Mouse (Mus musculus): Measurements from ENCODE around the gene Shank2.

Gene Shank2

DNA sequence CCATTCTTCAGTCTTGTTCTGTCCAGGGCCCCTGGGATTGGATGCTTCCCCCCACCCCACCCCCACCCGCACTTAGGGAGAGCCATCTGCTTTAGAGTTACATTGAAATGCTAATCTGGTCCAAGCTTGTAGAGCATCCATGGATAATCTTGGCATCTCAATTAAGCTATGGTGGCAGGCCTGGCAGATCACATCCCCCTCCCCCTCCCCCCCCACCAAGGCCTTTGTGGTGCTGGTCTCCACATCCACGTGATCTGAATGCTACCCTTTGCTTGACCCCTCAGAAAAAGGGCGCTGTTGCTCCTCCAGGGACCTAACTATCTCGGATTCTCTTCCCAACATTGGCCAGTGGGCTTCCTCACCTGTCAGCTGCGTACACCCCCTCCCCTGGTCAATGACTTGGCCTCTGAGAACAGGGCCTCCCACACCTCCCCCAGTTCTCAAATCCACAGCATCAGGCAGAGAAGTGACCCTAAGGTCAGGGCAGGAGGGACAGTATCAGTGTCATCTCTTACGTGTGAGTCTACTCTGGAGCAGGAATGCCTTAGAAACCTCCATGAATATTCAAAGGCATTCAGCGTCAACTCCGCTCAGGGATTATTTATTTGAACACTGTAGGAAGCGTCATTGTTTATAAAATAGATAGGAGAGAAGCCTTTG lies 104.8 kb downstream of the Shank2 start:
- no peak for DNase-seq (ENCODE audit: low read depth)

DNA sequence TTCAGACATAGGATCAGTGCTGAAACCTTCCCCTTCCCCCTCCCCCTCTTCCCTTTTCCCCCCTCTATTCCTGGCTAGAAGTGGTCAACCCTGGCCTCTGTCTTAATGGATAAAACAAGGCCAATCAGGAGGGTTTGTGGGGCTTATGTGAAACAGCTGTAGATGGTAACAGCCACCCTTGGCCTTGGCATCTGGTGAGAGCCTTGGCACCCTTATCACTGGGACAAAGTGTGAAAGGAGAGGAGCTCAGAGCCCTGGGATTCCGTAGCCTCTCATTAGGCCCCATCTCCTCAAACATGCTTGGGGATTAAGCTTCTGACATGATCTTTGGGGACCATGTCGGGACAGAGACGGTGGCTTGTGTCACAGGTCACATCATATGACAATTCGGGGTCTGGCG lies 106.4 kb downstream of the Shank2 start:
- DNase-seq (ENCODE audit: low read depth), result no peak

DNA sequence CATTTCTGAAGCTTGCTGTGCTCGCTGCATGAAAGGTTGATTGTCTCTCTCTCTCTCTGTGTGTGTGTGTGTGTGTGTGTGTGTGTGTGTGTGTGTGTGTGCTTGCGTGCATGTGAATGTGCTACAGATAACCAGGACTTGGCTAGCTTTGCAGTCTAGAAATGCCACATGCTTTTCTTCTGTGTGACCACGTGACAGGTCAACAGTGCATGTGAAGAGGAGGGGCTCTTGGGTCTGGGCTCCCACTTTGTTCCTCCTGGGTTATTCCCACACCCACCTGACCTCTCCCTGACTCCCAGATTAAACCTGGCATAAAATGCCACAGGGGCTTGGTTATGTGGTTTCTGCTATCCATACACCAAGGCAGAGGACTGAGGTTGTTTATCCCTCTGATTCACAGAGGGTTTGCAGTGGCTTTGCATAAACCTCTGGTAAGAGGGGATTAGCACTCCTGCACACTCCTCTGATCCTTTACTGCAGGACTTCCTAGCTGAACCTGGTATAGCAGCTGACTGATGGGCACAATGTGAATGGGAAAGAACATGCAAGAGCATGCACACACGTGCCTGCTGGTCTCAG lies 109.4 kb downstream of the Shank2 start:
- DNase-seq (ENCODE audit: low read depth), result no peak

DNA sequence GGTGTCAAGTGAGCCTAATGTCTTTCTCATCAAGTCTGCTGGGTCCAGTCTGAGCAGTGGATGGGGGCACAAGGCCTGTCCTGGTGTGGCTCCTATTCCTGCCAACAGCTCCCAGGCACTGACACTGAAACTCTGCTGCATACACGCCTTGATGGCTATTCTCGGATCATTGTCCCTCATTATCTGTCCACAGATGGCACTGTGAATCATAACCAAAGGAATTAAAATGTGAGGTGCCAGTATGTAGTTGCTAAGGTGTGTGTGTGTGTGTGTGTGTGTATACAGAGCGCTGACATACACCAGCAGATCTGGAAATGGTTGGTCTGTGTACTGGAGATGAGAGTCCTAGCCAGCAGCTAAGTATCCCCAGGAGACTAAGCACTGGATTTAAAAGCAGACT lies 110.3 kb downstream of the Shank2 start:
- no peak for DNase-seq (ENCODE audit: low read depth)

DNA sequence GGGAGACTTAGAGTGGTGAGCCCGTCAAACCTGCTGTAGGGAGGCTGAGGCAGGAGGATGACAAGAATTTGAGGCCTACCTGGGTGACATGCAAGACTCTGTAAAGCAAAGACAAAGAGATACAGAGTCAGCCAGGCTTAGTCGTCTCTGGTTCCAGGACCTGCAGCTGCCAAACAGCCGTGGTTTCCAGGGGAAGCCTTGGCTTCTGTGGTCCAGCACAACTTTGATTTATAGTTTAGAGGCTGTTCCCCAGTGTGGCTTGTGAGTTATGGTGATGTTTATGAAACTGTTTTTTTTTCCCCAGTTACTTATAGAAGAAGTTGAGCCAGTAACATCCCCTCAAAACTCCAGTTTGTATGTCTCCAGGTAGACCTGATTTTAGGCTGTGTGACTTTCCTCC lies 112.5 kb downstream of the Shank2 start:
- no peak for DNase-seq (ENCODE audit: low read depth)

DNA sequence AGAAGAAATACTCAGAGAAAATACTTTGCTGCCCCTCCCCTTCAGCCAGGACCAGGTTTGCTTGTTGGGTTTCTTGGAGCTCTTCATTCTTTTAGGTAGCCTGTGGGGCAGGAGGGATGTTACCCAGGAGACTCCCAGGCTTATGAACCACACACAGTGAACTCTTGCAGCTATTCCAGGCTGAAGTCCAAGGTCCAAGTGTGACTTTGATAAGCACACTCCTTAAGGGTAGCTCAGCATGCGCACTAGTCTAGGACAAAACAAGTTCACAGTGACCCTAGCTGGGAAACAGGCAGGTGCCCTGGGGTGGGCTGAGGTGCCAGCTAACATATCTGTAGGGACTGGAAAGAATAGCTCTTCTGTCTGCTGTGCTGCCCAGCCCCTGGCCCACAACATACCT lies 117.8 kb downstream of the Shank2 start:
- DNase-seq (ENCODE audit: low read depth), result no peak

DNA sequence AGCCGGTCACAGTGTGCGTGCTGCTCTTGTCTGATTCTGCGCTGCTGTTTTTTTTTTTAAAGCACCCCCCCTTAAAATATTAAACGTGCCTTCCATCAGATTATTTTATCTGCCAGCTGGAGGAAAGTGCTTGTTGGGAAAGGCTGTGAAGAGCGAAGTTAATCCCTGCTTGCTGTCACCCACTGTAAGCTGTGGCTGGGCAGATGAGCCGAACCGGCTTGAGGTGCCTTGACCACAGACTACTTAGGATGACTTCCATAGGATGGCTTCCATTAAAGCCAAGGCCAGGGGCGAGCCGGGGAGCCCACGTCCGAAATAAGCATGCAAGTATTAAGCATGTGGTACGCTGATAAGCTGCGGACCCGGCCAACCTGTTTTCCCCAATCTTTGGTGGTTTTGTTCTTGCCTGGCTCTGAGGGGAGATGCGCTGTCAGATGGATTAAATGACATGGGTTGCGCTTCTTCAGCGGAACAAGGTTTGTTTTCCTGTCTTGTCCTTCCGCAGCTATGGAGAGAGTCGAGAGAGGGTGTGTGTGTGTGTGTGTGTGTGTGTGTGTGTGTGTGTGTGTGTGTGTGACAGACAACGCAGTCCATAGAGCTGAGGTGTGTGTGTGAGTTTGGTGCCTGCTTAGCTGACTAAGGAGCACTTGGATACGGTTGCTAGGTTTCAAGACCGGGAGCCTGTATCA lies 131.1 kb downstream of the Shank2 start:
- no peak for DNase-seq (ENCODE audit: low read depth)

DNA sequence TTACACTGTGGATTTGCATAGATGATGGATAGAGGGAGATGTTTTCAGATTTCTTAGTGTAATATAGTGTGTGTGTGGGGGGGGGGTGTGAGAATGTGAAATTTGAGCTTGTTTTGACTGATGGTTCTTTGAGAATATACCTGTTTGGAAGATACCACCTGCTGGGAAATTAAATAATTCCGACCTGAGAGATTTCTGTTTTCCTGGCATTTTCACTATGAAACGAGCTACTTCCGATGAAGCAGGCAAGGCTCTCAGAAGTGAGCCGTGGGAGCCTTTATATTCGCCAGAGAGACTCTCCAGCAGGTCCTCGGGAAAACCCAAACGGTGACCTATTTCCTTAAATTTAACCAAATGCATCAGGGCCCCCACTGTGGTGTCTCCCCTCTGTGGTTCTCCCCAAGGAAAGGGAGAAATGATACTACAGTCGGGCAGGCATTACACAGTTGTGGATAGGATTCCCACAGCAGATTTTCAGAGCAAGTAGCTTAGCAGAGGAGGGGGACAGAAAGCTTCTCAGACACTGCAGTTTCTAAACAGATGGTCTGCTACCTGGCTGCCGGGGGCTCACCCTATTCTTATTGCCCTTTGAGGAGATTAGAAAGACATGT lies 131.8 kb downstream of the Shank2 start:
- no peak for DNase-seq (ENCODE audit: low read depth)

DNA sequence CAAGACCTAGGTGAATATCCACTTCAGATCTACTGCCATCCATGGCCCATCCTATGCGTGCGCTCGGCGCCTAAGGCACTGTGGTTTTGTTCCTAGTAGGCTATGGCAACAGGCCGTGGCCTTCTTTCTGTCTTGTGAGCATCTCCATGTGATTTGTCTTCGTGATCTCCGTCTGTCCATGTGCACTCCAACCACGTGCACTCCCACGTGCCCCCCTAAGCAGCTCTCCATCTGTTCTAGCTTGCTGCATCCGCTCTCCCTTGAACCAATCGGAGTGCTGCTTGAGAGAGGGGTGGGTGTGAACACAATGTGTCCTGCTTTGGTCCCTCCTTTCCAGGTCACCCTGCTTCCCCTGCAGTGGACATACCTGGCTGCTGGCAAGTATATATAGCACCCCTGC lies 133.0 kb downstream of the Shank2 start:
- no peak for DNase-seq (ENCODE audit: low read depth)

DNA sequence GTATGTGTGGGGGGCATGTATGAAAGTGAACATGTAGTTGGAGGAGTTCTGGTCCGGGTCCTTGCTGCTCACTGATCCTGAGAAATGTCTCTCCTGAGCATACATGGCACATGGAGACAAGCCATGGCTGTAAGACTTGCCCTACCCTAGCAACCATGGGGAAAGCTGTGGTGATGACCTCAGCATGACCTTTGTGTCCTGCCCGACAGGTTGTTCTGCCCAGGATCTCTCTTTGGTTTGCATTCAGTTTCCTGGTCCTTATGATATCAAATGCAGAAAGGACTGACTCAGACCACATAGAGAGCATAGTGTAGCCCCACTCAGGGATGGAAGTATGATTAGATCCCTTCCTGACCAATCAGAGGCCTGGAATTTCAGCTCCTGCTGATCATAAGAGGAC lies 136.1 kb downstream of the Shank2 start:
- no peak for DNase-seq (ENCODE audit: low read depth)

DNA sequence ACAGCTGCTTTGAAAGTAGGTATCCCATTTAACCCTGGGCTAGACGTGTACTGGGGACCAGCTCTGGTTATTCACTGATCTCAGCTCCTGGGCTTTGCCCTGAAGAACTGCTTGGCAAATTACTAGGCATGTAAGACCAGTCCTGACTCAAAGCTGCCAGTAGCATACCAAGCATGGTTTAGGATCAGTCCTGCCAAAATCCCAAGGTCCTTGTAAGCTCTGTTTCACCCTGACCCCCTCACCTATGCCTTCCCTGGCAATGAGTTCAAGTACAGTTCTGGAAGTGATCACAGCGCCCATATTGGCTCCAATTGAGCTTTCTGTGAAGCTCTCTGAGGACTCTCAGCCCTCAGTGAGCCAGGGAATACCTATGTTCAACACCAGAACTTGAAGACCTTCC lies 136.7 kb downstream of the Shank2 start:
- DNase-seq (ENCODE audit: low read depth), result no peak

DNA sequence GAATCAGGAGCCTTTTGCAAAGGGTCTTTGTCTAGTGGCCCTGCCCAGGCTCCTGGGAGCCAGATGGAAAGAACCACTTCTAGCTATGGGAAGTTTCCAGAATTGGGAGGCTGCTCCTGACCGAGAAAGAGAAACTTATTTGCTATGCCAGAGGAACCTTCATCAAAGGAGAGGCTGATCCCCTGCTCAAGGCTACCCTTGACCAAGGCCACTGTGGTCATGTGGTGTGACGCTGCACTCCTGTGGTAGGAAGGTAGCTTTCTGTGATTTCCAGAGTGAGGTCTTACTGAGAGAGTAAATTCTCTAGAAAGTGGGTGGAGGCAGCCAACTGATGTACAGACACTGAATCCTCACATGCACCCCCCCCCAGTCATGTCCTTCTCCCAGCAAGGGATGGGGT lies 138.0 kb downstream of the Shank2 start:
- DNase-seq (ENCODE audit: low read depth), result no peak

DNA sequence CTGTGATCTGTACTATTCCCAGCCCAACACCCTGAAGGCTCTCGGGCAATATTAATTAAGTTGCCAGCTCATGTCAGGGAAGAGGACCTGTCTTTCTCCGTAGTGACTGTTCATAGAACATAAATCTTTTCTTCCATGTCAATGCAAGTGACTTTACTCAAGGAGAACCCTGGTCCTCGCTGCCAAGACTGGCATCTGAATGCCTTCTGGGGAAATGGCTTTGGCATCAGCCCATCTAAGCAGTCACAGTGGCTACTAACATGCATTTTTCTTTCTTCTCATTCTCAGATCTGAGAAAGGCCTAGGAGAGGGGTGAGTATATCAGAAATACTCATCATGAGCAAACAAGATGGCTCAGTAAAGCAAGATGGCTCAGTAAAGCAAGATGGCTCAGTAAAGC lies 138.7 kb downstream of the Shank2 start:
- no peak for DNase-seq (ENCODE audit: low read depth)

DNA sequence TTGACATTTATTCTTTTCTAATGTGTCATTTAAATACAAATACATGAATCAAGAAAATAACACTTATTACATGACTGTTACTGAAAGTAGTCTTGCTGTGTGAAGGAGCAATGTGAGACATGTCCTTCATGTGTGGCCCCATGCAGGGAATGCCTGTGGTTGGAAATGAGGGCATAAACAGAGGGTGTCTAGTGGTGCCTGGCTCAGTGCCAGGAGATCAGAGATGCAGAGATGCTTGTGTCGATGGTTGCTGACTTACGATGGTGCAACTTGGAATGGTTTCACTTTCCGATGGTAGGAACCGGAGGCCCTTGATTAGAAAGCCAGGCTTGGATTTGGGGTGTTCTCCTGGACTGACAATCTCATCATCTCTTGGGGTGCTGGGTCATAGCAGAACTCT lies 140.3 kb downstream of the Shank2 start:
- no peak for DNase-seq (ENCODE audit: low read depth)

DNA sequence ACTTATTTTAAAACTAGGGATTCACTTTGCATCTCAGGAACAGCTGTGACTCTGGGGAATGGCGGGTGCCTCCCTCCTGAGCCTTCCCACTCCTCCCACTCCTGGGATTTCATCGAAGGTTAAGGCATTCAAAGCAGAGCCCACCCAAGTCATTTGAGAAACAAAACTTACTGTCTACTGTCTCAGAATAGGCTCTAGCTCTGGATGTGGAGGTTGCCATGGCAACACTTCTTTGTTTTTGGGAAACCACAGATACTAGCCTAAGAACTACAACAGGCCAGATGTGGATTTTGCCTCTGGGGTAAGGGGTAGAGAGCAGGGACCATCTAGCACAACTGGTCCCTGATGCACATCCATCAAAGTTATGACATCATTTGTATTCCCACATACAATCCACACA lies 142.2 kb downstream of the Shank2 start:
- DNase-seq (ENCODE audit: low read depth), result no peak

DNA sequence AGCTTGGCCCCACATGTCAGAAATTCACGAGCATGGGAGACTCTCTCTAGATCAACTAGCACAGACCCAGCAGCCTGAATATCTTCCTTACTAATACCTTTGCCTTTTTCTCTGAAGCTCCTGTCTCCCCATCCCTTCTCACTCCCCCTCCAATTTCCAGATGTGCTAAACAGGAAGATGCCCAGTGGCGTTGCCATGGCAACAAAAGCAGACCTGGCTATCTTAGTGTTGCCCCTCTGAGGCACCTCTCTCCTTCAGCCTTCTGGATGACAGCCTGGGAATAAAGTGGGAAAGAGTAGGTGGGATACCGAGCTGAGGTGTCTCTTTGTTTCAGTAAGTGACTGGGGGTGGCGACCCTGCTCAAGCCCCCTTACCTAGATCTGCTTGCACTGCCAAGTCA lies 146.4 kb downstream of the Shank2 start:
- DNase-seq (ENCODE audit: low read depth), result no peak

DNA sequence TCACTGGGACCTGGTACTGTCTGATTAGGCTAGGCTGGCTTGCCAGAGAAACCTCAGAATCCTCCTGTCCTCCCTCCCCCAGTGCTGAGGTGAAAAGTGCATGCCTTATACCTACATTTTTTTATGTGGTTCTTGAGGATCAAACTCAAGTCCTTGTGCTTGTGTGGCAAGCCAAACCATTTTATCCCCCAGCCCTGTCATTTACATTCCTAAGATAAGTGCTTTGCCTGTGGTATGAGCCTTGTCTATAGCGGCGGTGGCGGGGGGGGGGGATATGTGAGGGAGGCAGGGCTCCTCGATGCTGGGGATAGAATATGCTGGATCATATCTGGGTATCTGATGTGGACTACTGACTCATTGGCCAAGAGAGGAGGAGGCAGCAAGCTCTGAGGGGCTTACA lies 151.4 kb downstream of the Shank2 start:
- no peak for DNase-seq (ENCODE audit: low read depth)

DNA sequence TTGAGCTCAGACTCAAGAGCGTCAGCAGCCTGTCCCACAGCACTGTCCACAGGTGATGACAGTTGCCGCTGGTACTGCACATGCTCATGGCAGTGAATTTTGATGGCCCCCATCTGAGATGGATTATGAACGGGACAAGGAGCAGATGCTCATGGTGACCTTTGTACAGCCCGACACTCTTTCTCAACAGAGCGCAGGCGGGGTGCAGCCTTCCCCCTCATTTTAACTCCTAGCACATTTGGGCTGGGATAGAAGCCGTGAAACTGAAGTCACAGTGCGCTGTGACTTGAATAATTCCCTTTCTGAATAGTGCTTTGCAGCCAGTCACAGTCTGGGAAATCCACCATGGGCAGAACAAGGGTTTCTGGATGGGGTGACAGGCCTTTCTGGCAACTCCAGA lies 152.0 kb downstream of the Shank2 start:
- DNase-seq (ENCODE audit: low read depth), result no peak

DNA sequence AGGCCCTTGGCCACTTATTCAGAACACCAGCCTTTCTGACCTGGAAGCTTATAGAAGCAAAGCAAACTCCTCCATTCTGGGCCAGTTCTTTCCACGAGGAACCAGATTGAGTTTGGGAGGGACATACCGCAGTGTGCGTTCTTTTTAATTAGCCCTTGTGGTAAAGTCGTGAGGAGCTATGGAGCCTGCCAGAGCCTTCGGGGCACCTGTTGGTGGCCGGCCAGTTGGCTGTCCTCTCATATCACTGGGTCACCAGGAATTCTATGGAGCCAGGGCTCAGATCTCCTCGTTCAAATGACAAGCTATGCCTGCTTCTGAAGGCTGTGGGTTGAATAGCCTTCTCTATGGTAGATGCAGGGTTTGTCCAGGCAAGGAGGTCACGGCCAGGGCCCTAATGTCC lies 156.2 kb downstream of the Shank2 start:
- DNase-seq (ENCODE audit: low read depth), result no peak

DNA sequence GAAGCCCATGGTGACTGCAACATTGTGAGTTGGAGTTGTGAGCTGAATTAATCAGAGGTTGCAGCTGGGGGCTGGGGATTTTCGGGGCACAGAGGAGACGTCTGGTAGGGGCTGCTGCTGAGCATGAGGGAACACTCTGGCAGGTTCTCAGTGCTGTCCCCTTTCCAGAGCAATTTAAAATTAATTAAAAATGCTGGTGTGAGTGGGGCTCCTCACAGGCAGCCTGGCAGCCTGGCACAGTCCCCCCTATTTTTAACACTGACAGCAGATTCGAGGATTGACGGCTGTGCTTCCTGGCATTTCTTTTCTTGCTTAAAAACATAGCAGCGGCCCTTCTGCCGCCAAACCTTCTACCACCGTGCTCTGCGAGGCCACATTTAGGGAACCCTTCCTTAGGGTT lies 157.8 kb downstream of the Shank2 start:
- no peak for DNase-seq (ENCODE audit: low read depth)

DNA sequence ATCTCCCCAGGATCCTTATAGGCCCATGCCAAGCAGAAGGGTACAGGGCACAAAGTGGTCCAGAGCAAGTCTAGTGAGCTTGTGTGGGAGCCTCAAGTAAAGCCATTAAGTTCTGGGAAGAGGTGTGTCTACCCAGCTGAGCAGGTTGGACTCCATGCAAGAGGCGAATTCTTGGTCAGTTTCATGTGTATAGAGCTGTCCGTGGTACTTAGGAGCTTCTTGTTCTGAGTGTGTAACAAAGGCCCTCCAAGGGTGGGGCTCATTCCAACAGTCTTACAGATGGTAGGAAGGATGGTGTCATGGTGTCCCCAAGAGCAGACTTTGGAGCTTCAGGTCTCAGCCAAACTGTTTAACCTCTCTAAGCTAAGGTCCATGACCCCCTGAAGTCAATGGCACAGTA lies 158.3 kb downstream of the Shank2 start:
- no peak for DNase-seq (ENCODE audit: low read depth)

DNA sequence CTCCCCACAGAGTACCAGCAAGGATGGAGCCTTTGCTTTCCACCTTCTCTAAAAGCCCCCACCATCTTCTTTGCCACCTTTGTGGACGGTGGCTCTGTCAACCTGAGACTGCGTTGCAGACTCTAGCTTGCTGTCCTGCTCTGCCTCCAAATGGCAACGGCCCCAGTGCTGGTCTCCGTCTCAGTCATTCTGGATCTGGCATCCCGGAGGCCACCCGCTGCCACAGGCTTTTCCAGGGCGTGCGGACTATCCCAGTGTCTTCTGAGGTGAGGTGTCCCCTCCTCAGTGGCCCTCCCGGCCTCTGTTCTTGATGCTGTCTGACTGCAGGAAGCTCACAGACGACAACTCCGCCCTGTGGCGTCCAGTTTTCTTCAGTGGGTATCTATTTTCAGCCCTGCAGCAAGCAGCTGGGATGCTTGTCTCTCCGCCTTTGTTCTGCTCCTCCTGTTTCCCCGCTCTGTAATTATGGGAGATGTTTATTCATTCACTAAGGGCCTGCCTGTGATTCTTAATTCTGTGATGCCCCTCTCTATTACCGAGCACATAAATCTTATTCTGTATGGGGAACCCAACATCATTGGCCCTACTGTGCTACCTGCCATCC lies 159.0 kb downstream of the Shank2 start:
- DNase-seq (ENCODE audit: low read depth), result no peak

DNA sequence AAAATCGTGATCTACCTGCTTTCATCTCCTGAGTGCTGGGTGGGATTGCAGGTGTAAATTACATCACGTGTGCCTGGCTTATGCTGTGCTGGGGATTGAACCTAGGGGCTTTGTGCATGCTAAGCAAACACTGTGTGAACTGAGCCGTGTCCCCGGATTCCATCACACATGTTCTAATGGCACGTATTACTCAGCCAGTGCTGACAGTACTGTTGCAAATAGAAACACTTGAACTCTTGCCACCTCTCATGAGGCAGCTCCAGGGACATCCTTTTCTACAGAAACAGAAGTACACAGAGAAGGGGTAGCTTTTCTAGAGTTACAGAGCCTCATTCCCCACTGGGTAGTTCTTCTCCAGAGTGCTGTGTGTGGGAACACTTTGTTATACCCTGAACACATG lies 168.5 kb downstream of the Shank2 start:
- DNase-seq (ENCODE audit: low read depth), result no peak
